Mouse (Mus musculus) telencephalon, adult 2 months (tissue): ENCODE measurements around the gene Olfr665.
"Not testable (repeated sequence)": the region's sequence is repeated elsewhere in the genome, so short reads cannot be mapped to it uniquely, and the experiment has no call there.

ENCODE experiments used
- DNase-seq: peaks from one replicate; pipeline ENCODE4 v3.0.0-alpha.2; 2011; ENCODE audit warnings: low read depth, low spot score

Olfr665 gene

GRCm38 (mm10) chr7:104877731-104878130 lies at the start of gene Olfr665:
Gene Olfr665, plus strand, starts transcription at chr7:104878031.
- DNase-seq = no peak

GRCm38 (mm10) chr7:104842503-104842902 lies 35.3 kb upstream of the Olfr665 start, which contains the start of gene Usp17lb:
Gene Usp17lb, minus strand, starts transcription at chr7:104842603.
- DNase-seq = no peak

- DNase-seq = no peak
These were observed 34.0 kb upstream of the Olfr665 start for GRCm38 (mm10) chr7:104843731-104844287.

- not testable (repeated sequence) for DNase-seq
These were observed 26.3 kb upstream of the Olfr665 start for GRCm38 (mm10) chr7:104851546-104851945.

GRCm38 (mm10) chr7:104855248-104855750 lies 22.5 kb upstream of the Olfr665 start:
- no peak for DNase-seq

- not testable (repeated sequence) for DNase-seq
These were observed 21.1 kb upstream of the Olfr665 start, which contains the start of gene Usp17la for GRCm38 (mm10) chr7:104856709-104857108. Gene Usp17la, plus strand, starts transcription at chr7:104857009.

GRCm38 (mm10) chr7:104857683-104858082 lies 20.1 kb upstream of the Olfr665 start:
- no peak for DNase-seq

GRCm38 (mm10) chr7:104861381-104861780 lies 16.4 kb upstream of the Olfr665 start:
- no peak for DNase-seq

- DNase-seq = no peak
These were observed 18.0 kb downstream of the Olfr665 start, which contains the start of gene Olfr666 for GRCm38 (mm10) chr7:104895852-104896251. Gene Olfr666, minus strand, starts transcription at chr7:104895952.

- no peak for DNase-seq
These were observed 43.6 kb downstream of the Olfr665 start, which contains the start of gene Olfr667 for GRCm38 (mm10) chr7:104921382-104921781. Gene Olfr667, minus strand, starts transcription at chr7:104921482.

- DNase-seq = no peak
These were observed 50.1 kb downstream of the Olfr665 start, which contains the start of gene Olfr668 for GRCm38 (mm10) chr7:104927957-104928356. Gene Olfr668, minus strand, starts transcription at chr7:104928057.
